Comparison of ENCODE assay signal across 11 mouse cellular contexts in the genomic region with DNA sequence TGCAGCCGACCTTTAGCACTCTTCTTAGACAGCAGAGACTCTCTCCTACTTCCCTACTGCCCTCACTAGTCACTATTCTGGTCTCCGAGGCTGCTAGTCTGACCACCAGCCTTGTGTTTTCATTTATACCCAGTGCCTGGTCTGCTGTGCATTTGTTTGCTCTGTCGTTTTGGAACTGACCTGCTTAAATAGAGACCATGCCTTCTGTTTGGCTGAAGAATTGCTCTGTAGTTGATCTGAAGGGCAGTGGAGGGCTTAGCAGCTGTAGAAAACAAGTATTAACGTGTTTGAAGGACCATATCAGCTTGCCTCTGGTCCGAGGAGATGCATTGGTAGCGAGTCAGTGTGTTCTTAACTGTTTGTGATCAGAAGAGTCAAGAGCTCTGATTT. TPM values are rescaled to one million over a fixed set of nuclear protein-coding genes. Genes with fewer than 3 reads are reported as not detected.
A peak's percentile ranks its signal among the peaks of the same experiment; 100 is the strongest.
DNase-seq lines count a peak whose midpoint lies in the region; ATAC-seq and TF ChIP-seq lines count a peak whose summit lies in the region.
"Had no signal": no experiment of that assay in that cellular context is flagged by ENCODE, and none has a peak within 500 bp of the region (broad histone marks: within the 10 kb centered on the region; RNA-seq: fewer than 3 reads in every experiment).

No protein-coding gene starts in this region.

- TF ChIP-seq CTCF in layer of hippocampus, adult 2 months (conservative IDR thresholded peaks at IDR 0.05): no peak

- no peak for ATAC-seq in hindbrain, embryonic 15.5 days (ENCODE audit: low FRiP score, low read depth)
- ATAC-seq in midbrain, embryonic 15.5 days (replicated peaks): no peak; the same call in 1 of the 2 replicates
- ATAC-seq: intestine, embryonic 15.5 days had no signal

- peaks cover 31% of the 10 kb centered on the region for H3K36me3 ChIP-seq in forebrain, embryonic 10.5 days (replicated peaks)
- no peaks in the 10 kb centered on the region for H3K36me3 ChIP-seq in hindbrain, embryonic 15.5 days
- no peaks in the 10 kb centered on the region for H3K36me3 ChIP-seq in midbrain, embryonic 15.5 days (replicated peaks)
- H3K36me3 ChIP-seq: intestine, embryonic 15.5 days had no signal

- H3K4me2 ChIP-seq in hindbrain, embryonic 15.5 days: peak overlapping the region; percentile 41
- peak overlapping the region; percentile 32 for H3K4me2 ChIP-seq in midbrain, embryonic 15.5 days
- H3K4me2 ChIP-seq: intestine, embryonic 15.5 days had no signal

- H3K27me3 ChIP-seq in forebrain, embryonic 10.5 days (ENCODE audit: poor library complexity, severe bottlenecking): no peaks in the 10 kb centered on the region
- H3K27me3 ChIP-seq in hindbrain, embryonic 15.5 days: no peaks in the 10 kb centered on the region
- H3K27me3 ChIP-seq in midbrain, embryonic 15.5 days (replicated peaks): no peaks in the 10 kb centered on the region
- H3K27me3 ChIP-seq: CH12.LX; intestine, embryonic 15.5 days had no signal

- no peak for DNase-seq in layer of hippocampus, adult 2 months (ENCODE audit: low spot score in 2 of 2)
- no peak for DNase-seq in layer of hippocampus, postnatal 25 days (ENCODE audit: extremely low spot score in 1 of 2, low spot score in 1 of 2)
- DNase-seq in forebrain, embryonic 10.5 days (ENCODE audit: extremely low spot score, low spot score): no peak
- no peak for DNase-seq in natural killer cell, adult 2 months (ENCODE audit: low spot score in 2 of 2)
- no peak for DNase-seq in right cerebral cortex, postnatal 14 days
- DNase-seq in left cerebral cortex, postnatal 25 days (ENCODE audit: low spot score in 2 of 2): no peak
- DNase-seq: spleen, adult 18-20 months had no signal

- H3K4me3 ChIP-seq in layer of hippocampus, adult 2 months: peak overlapping the region; percentile 31; the same call in 1 of the 2 replicates
- no peak overlapping the region for H3K4me3 ChIP-seq in forebrain, embryonic 10.5 days
- no peak overlapping the region for H3K4me3 ChIP-seq in hindbrain, embryonic 15.5 days
- no peak overlapping the region for H3K4me3 ChIP-seq in midbrain, embryonic 15.5 days
- H3K4me3 ChIP-seq: intestine, embryonic 15.5 days had no signal

- H3K4me1 ChIP-seq in forebrain, embryonic 10.5 days: peaks cover 47% of the 10 kb centered on the region
- peaks cover 49% of the 10 kb centered on the region for H3K4me1 ChIP-seq in hindbrain, embryonic 15.5 days (replicated peaks)
- H3K4me1 ChIP-seq in midbrain, embryonic 15.5 days: peaks cover 50% of the 10 kb centered on the region

- H3K27ac ChIP-seq in layer of hippocampus, adult 2 months: peak overlapping the region; percentile 81
- peak overlapping the region; percentile 63; the same call in 1 of the 2 replicates for H3K27ac ChIP-seq in forebrain, embryonic 10.5 days
- H3K27ac ChIP-seq in hindbrain, embryonic 15.5 days (replicated peaks): peak overlapping the region; percentile 74
- H3K27ac ChIP-seq in midbrain, embryonic 15.5 days: peak overlapping the region; percentile 79

- 49% methylated on average over 6 of the region's 6 CpGs for WGBS in forebrain, embryonic 10.5 days
- 32% methylated on average over 6 of the region's 6 CpGs for WGBS in hindbrain, embryonic 15.5 days
- WGBS in midbrain, embryonic 15.5 days: 26% methylated on average over 6 of the region's 6 CpGs

- no peak overlapping the region for H3K9ac ChIP-seq in hindbrain, embryonic 15.5 days
- H3K9ac ChIP-seq in midbrain, embryonic 15.5 days: peak overlapping the region; percentile 35; the same call in 1 of the 2 replicates
- H3K9ac ChIP-seq: intestine, embryonic 15.5 days had no signal

- intact Hi-C loops in left cerebral cortex, postnatal 25 days (cut with DNase I): no loop called here

- H3K9me3 ChIP-seq in forebrain, embryonic 10.5 days: no peaks in the 10 kb centered on the region; the same call in 1 of the 2 replicates
- no peaks in the 10 kb centered on the region for H3K9me3 ChIP-seq in hindbrain, embryonic 15.5 days
- H3K9me3 ChIP-seq in midbrain, embryonic 15.5 days: no peaks in the 10 kb centered on the region
- H3K9me3 ChIP-seq: intestine, embryonic 15.5 days had no signal

RNA-seq across cellular contexts. Expression of a gene that starts 16.1 kb away (rescaled TPM):
- 100 to 1,000 TPM; 146 to 151 TPM for total RNA-seq in layer of hippocampus, adult 2 months (2021)
- 100 to 1,000 TPM; 138 TPM for total RNA-seq in layer of hippocampus, postnatal 25 days (2021)
- 88.3 TPM in 2 replicates for polyA plus RNA-seq in forebrain, embryonic 10.5 days (2016; fragmentation: Nextera tagmentation; extraction: Ambion mirVana)
- 138 and 158 TPM in 2 replicates for polyA plus RNA-seq in hindbrain, embryonic 15.5 days (2015; fragmentation: Nextera tagmentation; extraction: Ambion mirVana)
- polyA plus RNA-seq in midbrain, embryonic 15.5 days (2015; fragmentation: Nextera tagmentation; extraction: Ambion mirVana): 167 and 176 TPM in 2 replicates
- 100 to 1,000 TPM; 143 TPM for total RNA-seq in left cerebral cortex, postnatal 25 days (2021)

RNA-seq across cellular contexts. Expression of a gene that starts 16.4 kb away (rescaled TPM):
- total RNA-seq in layer of hippocampus, adult 2 months (2021): 10 to 100 TPM; 21.6 to 25.4 TPM
- total RNA-seq in layer of hippocampus, postnatal 25 days (2021): 10 to 100 TPM; 21.7 to 21.8 TPM
- polyA plus RNA-seq in forebrain, embryonic 10.5 days (2016; fragmentation: Nextera tagmentation; extraction: Ambion mirVana): 9.8 and 11.4 TPM in 2 replicates
- polyA plus RNA-seq in hindbrain, embryonic 15.5 days (2015; fragmentation: Nextera tagmentation; extraction: Ambion mirVana): 9.9 and 10.1 TPM in 2 replicates
- polyA plus RNA-seq in midbrain, embryonic 15.5 days (2015; fragmentation: Nextera tagmentation; extraction: Ambion mirVana): 12.6 and 12.9 TPM in 2 replicates
- 10 to 100 TPM; 26.0 to 28.5 TPM for total RNA-seq in left cerebral cortex, postnatal 25 days (2021)
